Mouse (Mus musculus) olfactory bulb, adult 2 months (tissue): ENCODE results near the gene Map3k12.

Experiments
- CTCF ChIP-seq: fragments of 200-500 bp; IDR thresholded peaks from 2 replicates; pipeline ENCODE4 v1.5.1; 2012; ENCODE audit warnings: low read depth, mild to moderate bottlenecking, low read length, moderate library complexity; ENCODE audit not compliant: insufficient read depth
- POLR2A ChIP-seq: fragments of 200-500 bp; IDR thresholded peaks from 2 replicates; pipeline ENCODE4 v1.6.1; 2012; ENCODE audit warnings: mild to moderate bottlenecking, low read depth, low read length, moderate library complexity; ENCODE audit not compliant: insufficient read depth

GRCm38 (mm10) chr15:102507561-102507960 lies 9.3 kb downstream of the Map3k12 start:
- TF ChIP-seq POLR2A (no peak), CTCF (no peak)
